Mouse (Mus musculus) heart, adult 2 months (tissue): ENCODE data around the gene Scg3. TPM values are rescaled to one million over a fixed set of nuclear protein-coding genes. Genes with fewer than 3 reads are reported as not detected.

ENCODE experiments used
- DNase-seq, 2 experiments: peaks; one replicate each; pipeline ENCODE4 v3.0.0; 2021
- H3K27ac ChIP-seq: fragments of 200-600 bp; 2 replicates; pipeline ENCODE4 v1.8.1; 2022
- H3K27me3 ChIP-seq: fragments of 200-500 bp; 2 replicates; pipeline ENCODE4 v1.6.1; 2012; ENCODE audit warnings: mild to moderate bottlenecking, low read length, inconsistent platforms, mixed read lengths; ENCODE audit not compliant: control insufficient read depth, insufficient read depth
- H3K36me3 ChIP-seq: fragments of 200-500 bp; 2 replicates; pipeline ENCODE4 v1.6.1; 2012; ENCODE audit warnings: low read length, inconsistent platforms; ENCODE audit not compliant: control insufficient read depth, insufficient read depth
- H3K4me1 ChIP-seq: fragments of 200-500 bp; 2 replicates; pipeline ENCODE4 v1.6.1; 2011; ENCODE audit warnings: low read length; ENCODE audit not compliant: control insufficient read depth, insufficient read depth
- H3K4me3 ChIP-seq: fragments of 200-600 bp; 2 replicates; pipeline ENCODE4 v1.8.1; 2022
- H3K79me2 ChIP-seq: fragments of 200-500 bp; replicated peaks from 2 replicates; pipeline ENCODE4 v1.6.1; 2012; ENCODE audit warnings: mild to moderate bottlenecking, inconsistent platforms, low read length, moderate library complexity, mixed read lengths; ENCODE audit not compliant: control insufficient read depth, insufficient read depth
- H3K9ac ChIP-seq: fragments of 200-500 bp; 2 replicates; pipeline ENCODE4 v1.6.1; 2012; ENCODE audit warnings: low read depth, mild to moderate bottlenecking, control low read depth, inconsistent platforms, low read length, mixed read lengths
- CTCF ChIP-seq: fragments of 200-600 bp; IDR thresholded peaks from 2 replicates; pipeline ENCODE4 v1.8.1; 2022; ENCODE audit warnings: antibody characterized with exemption, mild to moderate bottlenecking, moderate library complexity
- EP300 ChIP-seq: fragments of 200-500 bp; IDR thresholded peaks from 2 replicates; pipeline ENCODE4 v1.6.1; 2011; ENCODE audit warnings: low read depth, low read length, control low read depth; ENCODE audit not compliant: insufficient read depth
- POLR2A ChIP-seq: fragments of 200-500 bp; IDR thresholded peaks from 2 replicates; pipeline ENCODE4 v1.6.1; 2011; ENCODE audit warnings: mild to moderate bottlenecking, low read depth, low read length, control low read depth; ENCODE audit not compliant: insufficient read depth
- WGBS: fragments of 180-500 bp; shearing (Covaris S2); methylation state at CpG from one replicate; pipeline ENCODE4 v1.1.7; 2018; 5-methylcytosine and 5-hydroxymethylcytosine counted together
- intact Hi-C: fragments of 180-260 bp; cut with DNase I; formaldehyde crosslinking; loops from one replicate; pipeline ENCODE4 v1.15.1; 2025
- polyA plus RNA-seq: library from polyadenylated mRNA; depleted of rRNA; stranded (reverse); fragments of >200 nt; gene quantifications from 2 replicates; pipeline ENCODE4 v1.2.3, GENCODE M21; 2012
- total RNA-seq, 2 experiments: library from RNA; stranded (reverse); gene quantifications; 2 replicates each; pipeline ENCODE4 v1.2.3; 2021

Scg3 gene
- total and polyA plus RNA-seq, 3 experiments = 0.37 to 1.3 (median 0.43) TPM

GRCm38 (mm10) chr9:75632902-75633301 is 51.0 kb downstream of the Scg3 start:
- Histone ChIP-seq H3K9ac (no peak overlapping the region), H3K4me3 (no peak overlapping the region), H3K27ac (no peak overlapping the region), H3K79me2 (no peaks in the 10 kb centered on the region; the same call in 1 of the 2 replicates), H3K36me3 (0 out of 2 replicates have a peak, but pooled peaks cover 2% of the 10 kb centered on the region), H3K4me1 (peaks cover 10% of the 10 kb centered on the region), H3K27me3 (no peaks in the 10 kb centered on the region)
- DNase-seq = no peak
- TF ChIP-seq EP300 (no peak), POLR2A (no peak), CTCF (peak; percentile 71)
- WGBS = 43% methylated on average over 1 of the region's 1 CpGs
- intact Hi-C loops = no loop called here

- no peak for DNase-seq
- Histone ChIP-seq H3K4me1 (peaks cover 10% of the 10 kb centered on the region), H3K9ac (no peak overlapping the region), H3K27me3 (no peaks in the 10 kb centered on the region), H3K4me3 (no peak overlapping the region), H3K79me2 (no peaks in the 10 kb centered on the region; the same call in 1 of the 2 replicates), H3K27ac (no peak overlapping the region), H3K36me3 (0 out of 2 replicates have a peak, but pooled peaks cover 2% of the 10 kb centered on the region)
- no peak for TF ChIP-seq POLR2A
- no peak for TF ChIP-seq CTCF
- TF ChIP-seq EP300 = no peak
- 68% methylated on average over 10 of the region's 10 CpGs for WGBS
- intact Hi-C loops = no loop called here
Measured at GRCm38 (mm10) chr9:75632111-75632510, 51.7 kb downstream of the Scg3 start.

- DNase-seq = no peak
- intact Hi-C loops = no loop called here
- TF ChIP-seq EP300 (no peak), CTCF (no peak)
- no peak overlapping the region for H3K4me3 ChIP-seq
- 0 out of 2 replicates have a peak, but pooled peaks cover 2% of the 10 kb centered on the region for H3K36me3 ChIP-seq
- no peaks in the 10 kb centered on the region; the same call in 1 of the 2 replicates for H3K79me2 ChIP-seq
- H3K27me3 ChIP-seq = no peaks in the 10 kb centered on the region
- H3K4me1 ChIP-seq = peaks cover 10% of the 10 kb centered on the region
- 36% methylated on average over 8 of the region's 8 CpGs for WGBS
- peak overlapping the region; percentile 56 for H3K27ac ChIP-seq
- H3K9ac ChIP-seq = peak overlapping the region; percentile 47
Measured at GRCm38 (mm10) chr9:75630823-75631454, 52.9 kb downstream of the Scg3 start.

- 2% methylated on average over 14 of the region's 14 CpGs for WGBS
- peak overlapping the region; percentile 82 for H3K9ac ChIP-seq
- H3K4me3 ChIP-seq = peak overlapping the region; percentile 74
- H3K4me1 ChIP-seq = peaks cover 4% of the 10 kb centered on the region
- H3K36me3 ChIP-seq = no peaks in the 10 kb centered on the region
- H3K27ac ChIP-seq = peak overlapping the region; percentile 81
- no peak for DNase-seq
- no peaks in the 10 kb centered on the region; the same call in 1 of the 2 replicates for H3K79me2 ChIP-seq
- TF ChIP-seq CTCF (no peak), EP300 (no peak), POLR2A (no peak)
- intact Hi-C loops = no loop called here
- H3K27me3 ChIP-seq = no peaks in the 10 kb centered on the region
Measured at GRCm38 (mm10) chr9:75626308-75626604, 57.6 kb downstream of the Scg3 start.

GRCm38 (mm10) chr9:75625556-75626307 is 58.1 kb downstream of the Scg3 start, which contains the start of gene Lysmd2:
TSS of gene Lysmd2 (plus strand) at chr9:75625741.
- peak within 1 kb of the TSS; percentile 82 for H3K9ac ChIP-seq
- TF ChIP-seq CTCF (no peak), EP300 (no peak), POLR2A (peak; percentile 32; the same call in 1 of the 2 replicates)
- H3K79me2 ChIP-seq = no peaks in the 10 kb centered on the region; the same call in 1 of the 2 replicates
- H3K4me3 ChIP-seq = peak within 1 kb of the TSS; percentile 74
- peaks cover 2% of the 10 kb centered on the region for H3K4me1 ChIP-seq
- under 1% methylated on average over 91 of the region's 94 CpGs for WGBS
- H3K27me3 ChIP-seq = no peaks in the 10 kb centered on the region
- peak within 1 kb of the TSS; percentile 81 for H3K27ac ChIP-seq
- DNase-seq = peak; percentile 88 to 90
- no peaks in the 10 kb centered on the region for H3K36me3 ChIP-seq
- intact Hi-C loops = no loop called here
